Mouse (Mus musculus): Measurements from ENCODE around the gene C2cd4a.

The C2cd4a gene
- long read RNA-seq, experiment 1, partial matches to known transcripts = 0 of 1 reads
- long read RNA-seq, experiment 1, other reads (novel, unspliced or antisense) = 1 of 1 reads
- long read RNA-seq, experiment 2, partial matches to known transcripts = 0 of 3 reads
- long read RNA-seq, experiment 2, other reads (novel, unspliced or antisense) = 1 of 3 reads

DNA sequence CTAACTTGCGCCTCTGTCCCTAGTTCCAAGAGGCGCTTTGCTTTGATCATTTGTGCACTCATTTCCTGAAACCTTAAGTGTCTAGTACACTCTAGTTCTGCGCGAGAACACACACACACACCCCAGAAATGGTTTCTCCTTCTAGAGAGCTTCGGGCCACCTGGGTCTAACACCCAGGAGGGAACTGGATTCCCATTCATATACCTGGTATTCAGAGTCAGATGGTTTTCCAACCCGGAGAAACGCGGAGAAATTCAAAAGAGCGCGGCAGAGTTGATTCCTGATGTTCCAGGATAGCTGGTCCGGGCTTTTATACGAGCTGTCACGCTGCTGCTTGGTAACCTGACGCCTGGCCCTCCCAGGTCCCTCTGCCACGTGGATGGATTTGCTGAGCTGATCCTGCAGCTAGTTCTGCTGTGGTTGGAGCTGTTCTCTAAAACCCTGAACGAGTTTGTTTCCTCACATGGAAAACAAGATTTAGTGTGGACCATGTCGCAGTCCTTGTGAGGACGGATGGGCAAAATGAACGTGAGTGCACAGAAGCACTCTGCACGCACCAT is at the start of gene C2cd4a:
Gene C2cd4a, minus strand, starts transcription at position 285 of the 560 bp plus-strand sequence.
- intact Hi-C loops (cut with DNase I) = no loop called here

DNA sequence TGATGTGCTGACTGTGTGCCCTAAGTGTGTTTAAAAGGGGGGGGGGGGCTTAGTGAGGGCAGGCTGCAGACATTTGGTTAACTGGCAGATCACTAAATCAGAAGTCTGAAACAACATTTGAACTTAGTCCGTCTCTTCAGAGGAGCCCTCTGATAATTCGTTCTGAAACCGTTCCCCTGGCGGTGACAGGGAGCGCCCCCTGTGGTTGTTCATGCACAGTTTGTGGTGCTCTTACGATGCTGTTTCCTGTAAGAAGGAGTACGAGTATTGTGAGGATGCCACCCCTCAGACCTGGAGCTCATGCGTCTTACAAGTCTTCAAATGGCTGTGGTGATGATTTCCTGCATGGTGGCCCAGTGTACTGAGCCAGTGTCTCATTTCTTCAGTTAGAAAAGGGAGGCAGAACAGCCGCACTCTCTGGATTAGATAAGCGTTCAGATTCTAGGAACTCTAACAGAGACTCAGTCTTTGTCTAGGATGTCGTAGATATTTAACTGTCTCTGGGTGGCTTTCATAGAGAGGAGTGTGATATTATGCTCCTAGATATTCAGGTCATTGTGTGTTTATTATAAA is 46.2 kb upstream of the C2cd4a start:
- intact Hi-C loops (cut with DNase I) = no loop called here

DNA sequence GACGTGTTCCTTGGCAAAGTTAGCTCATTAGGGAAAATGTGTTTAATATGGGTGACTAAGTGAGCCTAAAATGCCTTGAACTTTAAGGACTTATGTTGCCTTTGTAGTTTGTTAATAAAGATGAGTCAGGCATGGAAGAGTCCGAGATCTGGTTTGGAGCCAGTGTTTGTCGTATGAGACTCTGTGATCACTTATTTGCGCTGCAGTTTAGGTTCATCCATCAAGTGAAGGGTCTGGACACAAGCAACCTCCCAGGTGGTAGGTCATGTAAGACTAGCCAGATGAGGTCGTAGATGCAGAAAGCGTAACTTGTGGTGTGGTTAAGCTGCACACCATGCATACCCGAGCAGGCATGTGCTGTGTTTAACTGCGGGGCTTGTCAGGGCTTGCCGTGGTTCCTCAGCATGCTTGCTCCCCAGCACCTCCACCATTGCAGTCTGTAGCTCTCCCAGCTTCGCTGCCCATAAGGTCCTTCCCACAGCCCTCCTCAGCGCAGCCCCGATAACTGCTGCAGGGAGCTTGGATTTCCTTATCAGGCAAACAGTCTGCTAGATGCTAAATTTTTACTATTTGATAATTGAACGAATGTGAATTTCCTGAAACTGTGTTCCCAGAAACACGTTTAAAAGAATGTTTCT is 45.1 kb upstream of the C2cd4a start:
- intact Hi-C loops (cut with DNase I) = no loop called here

DNA sequence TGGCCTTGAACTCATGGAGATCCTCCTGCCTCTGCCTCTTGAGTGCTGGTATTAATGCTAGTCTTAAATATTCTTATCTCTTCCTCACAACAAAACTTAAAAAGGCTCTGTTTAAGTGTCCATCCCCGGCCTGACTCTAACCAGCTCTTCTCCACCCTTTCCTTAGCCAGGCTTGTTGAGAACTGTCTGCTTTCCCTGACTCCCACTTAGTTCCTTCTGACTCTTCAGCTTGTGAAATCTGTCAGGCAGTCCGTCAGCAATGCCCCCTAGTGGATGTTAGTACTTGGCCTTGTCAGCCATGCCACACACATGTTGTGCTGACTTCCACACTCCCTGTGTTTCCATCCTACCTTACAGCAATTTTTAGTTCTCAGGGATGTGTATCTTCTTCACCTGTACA is 43.2 kb upstream of the C2cd4a start:
- intact Hi-C loops (cut with DNase I) = loop anchor here (2.0 kb wide), 1 partner anchor 47 kb away; no protein-coding TSS in a partner anchor

DNA sequence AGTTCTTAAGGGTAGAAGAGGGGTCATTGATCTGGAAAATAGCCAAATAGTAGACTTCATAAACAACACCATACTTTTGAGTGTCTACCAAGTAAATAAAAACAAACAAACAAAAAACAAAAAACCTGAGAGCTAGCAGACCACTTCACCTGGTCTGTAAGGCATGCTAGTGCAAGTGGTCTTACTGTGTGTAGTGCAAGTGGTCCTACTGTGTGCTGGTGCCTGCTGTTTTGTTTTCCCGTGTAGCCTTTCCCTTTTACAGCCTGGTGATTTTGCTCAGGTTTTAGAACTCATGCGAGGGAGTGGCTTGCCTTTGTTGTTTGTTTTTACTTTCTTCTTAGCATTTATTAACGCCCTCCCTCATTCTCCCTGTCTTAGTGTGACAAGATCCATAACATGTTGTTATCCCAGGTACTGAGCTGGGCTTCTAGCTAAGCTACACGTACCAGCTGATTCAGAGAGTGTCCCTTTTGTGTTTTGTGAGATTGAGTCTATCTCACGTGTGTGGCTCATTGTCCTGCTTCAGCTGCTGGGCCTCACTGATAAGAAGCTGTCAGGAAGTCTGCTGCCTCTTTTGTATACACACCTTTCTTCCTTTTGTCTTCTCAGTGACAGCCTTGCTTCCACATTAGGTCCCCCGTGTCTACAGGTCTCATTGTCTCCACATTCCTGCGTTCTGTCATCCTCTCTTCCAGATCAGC is 42.5 kb upstream of the C2cd4a start:
- intact Hi-C loops (cut with DNase I) = loop anchor here (2.0 kb wide), 1 partner anchor 46 kb away; no protein-coding TSS in a partner anchor

DNA sequence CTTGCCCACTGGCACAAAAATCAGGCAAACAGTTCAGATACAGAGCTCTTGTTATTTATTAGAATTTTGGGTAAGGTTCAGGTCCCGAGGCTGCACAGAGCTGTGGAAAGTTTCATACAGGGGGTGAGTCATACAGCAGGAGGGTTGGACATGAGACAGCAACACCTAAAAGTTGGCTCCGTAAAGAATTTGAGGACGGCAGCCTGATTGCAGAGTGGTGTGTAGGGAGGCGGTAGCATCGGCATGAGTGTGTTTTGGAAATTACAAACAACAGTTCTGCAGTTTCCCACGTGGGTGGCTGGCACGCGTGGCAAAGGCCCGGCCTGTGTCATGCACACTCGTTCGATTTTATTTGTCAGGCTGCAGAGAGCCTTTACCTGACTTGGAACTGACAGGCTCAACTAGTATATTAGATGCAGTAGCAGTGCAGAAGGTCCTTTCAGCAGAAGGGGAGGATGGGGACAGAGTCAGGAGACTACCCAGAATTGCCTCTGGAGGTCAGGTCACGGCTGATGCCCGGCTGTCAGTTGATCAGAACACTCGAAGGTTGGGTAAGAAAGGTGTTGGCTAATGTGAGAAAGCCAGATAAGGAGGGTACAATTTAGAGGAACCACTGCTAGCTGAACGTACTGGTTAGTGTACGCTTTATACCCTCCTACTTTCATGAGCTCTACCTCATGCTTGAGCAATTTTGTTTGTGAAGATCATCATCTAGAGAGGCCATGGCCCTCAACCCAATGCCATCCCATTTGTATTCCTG is 37.7 kb upstream of the C2cd4a start:
- intact Hi-C loops (cut with DNase I) = no loop called here

DNA sequence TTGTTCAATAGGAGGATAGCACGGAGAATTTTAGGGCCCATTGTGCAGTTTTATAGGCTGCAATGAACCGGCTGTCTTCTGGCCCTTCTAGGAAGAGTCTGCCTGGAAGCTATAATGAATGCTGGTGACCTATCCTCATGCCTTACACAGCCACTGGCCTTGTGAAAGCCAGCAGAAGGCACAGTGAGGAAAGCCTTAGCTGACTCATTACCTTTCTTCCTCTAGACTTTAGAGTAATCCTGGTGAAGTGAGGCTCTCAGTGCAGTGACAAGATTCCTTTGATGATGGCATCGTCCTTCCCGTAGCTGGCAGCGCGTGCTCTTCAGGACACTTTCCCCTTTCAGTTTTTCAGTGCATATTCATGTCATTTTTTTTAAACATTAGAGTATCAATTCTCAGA is 35.3 kb upstream of the C2cd4a start:
- intact Hi-C loops (cut with DNase I) = no loop called here

DNA sequence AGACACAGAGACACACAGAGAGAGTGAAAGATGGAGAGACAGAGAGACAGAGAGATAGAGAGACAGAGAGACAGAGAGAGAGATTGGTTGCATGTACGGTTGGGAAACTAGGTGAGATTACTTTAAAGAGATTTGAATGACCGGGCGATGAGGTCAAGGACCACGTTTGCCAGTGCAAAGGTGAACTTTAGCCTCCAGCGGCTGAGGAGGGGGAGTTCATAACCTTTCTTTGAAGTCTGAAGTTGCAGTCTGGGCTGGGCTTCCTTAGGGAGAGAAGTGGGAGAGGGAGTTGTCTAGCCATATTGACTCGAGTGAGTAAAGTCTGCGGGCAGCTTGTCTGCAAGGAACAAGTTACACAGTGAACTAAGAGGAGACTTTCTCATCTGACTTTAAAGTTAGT is 33.3 kb upstream of the C2cd4a start:
- intact Hi-C loops (cut with DNase I) = no loop called here

DNA sequence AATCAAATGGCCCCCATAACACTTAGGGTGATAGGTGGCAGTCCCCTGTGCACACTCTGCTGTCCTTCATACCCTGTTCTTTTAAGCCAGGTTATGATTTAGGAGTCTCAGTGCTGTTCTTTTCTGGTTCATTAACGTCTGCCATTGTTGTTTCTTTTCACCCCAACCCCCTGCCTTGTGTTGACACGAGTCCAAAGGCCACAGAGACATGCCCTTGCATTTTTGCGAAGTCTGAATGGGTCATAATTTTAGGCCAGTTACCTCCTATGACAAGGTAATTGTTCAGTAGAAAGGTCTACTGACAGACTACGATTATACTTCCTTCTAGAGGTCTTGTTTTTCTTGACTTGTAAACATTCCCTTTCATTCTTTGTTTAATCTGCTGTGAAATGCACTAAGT is 31.9 kb upstream of the C2cd4a start:
- intact Hi-C loops (cut with DNase I) = no loop called here

DNA sequence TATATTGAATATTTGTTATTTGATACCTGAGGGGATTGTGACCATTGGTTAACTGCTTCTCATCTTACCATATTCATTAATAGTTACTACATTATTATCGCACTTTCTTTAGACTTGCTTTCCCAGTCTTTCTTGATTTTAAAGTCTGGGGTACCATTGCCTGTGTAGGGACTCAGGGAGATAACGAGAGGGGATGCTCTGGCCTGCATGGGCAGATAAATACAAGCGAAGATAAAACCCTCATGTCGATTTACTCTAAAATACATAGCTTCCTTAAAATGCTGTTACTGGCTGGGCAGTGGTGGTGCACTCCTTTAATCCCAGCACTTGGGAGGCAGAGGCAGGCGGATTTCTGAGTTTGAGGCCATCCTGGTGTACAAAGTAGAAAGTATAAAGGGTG is 31.2 kb upstream of the C2cd4a start:
- intact Hi-C loops (cut with DNase I) = no loop called here

DNA sequence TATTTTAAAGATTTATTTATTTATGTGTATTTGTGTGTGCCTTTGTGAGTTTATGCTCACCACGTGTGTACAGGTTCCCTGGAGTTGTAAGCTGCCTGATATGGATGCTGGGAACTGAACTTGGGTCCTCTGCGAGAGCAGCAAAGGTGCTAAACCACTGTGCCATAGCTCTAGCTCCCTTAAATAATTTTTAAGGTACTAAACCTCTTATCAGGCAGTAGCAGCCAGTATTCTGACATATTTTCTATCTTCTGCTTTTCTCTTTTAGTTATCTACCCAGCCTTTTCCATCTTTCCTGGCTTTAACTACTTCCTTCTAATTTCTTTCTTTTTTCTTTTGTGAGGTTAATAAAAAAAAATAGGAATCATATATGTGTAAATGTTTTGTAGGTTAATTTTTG is 28.1 kb upstream of the C2cd4a start:
- intact Hi-C loops (cut with DNase I) = no loop called here

DNA sequence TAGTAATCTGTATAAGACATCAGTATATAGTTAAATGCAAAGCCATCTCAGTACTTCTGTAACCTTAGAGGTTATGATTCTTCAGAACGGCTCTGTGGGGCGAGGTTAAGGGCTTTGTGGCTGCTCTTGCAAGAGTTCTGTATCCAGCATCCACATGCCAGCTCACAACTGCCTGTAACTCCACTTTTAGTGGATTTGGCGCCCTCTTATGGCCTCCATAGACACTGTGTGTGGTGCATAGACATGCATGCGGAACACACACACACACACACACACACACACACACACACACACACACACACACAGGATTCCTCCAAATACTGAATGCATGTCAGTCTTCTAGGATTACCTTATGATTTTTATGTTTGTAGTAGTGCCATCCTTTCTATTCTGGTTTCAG is 19.0 kb upstream of the C2cd4a start:
- intact Hi-C loops (cut with DNase I) = no loop called here

DNA sequence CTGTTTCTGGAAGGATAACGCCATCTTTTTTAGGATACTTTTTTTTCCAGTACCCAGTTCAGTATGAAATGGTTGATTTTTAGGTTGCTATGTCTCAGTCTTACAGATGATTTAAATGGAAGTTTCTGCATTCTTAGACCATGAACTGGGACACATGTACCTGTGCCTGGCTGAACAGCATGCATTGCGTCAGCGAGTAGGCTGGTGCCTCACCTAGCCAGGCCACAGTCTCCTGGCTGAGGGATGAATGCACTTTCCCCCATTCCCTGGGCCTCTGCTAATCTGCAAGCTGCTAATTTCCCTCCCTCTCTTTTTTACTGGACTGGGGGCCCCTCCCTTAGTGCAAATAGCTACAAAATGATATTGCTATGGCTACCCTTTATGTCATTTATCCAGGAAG is 17.7 kb upstream of the C2cd4a start:
- intact Hi-C loops (cut with DNase I) = no loop called here

DNA sequence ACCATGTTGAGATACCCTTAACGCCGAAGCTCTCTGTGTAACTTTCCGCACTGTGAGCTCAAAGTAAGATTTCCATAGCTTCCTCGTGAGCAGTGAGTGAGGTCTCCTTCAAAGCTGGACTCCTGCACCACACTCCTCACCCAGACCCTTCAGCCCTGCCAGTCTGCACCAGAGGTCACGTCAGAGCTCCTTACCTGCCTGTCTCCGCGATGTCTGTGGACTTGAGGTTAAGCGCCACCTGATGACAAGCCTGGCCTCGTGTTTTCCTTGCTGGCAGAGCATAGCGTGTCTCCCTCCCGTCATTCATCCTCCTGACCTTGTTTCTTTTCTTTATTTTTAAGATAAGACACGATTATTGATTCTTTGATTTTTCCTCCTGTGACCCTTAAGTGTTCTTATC is 17.3 kb upstream of the C2cd4a start:
- intact Hi-C loops (cut with DNase I) = no loop called here

DNA sequence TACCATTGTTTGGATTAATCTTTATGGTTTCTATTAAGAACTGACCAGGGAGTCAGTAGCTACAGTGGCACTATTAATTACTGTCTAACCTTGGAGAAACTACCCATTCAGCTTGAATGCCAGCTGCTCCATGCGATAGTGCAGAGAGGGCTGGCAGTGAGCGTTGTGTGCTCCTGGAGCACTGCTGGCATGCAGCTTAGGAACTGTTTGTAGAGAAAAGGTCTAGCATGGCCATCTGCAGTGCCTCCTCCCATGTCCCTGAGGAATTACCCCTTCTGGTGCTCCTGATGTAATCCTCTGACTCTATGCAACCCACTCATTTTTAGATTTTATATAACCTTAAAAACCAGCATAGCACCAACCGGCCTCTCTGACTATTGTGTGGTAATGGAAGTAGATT is 15.5 kb upstream of the C2cd4a start:
- intact Hi-C loops (cut with DNase I) = no loop called here

DNA sequence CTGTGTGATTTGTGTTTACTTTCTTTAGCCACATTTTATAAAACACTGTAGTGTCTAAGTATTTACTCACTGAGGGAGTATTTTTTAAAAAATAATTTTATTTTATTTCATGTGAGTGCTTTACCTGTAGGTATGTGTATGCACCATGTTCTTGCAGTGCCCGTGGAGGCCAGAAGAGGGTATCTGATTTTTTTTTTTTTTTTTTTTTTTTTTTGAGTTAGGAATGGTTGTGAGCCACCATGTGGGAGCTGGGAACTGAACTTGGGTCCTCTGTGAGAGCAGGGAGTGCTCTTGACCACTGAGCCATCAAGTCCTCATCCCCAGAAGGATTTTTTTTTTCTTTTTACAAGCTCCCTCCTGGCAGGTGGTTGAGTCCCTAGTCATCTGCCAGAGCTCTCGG is 14.0 kb upstream of the C2cd4a start:
- intact Hi-C loops (cut with DNase I) = no loop called here

DNA sequence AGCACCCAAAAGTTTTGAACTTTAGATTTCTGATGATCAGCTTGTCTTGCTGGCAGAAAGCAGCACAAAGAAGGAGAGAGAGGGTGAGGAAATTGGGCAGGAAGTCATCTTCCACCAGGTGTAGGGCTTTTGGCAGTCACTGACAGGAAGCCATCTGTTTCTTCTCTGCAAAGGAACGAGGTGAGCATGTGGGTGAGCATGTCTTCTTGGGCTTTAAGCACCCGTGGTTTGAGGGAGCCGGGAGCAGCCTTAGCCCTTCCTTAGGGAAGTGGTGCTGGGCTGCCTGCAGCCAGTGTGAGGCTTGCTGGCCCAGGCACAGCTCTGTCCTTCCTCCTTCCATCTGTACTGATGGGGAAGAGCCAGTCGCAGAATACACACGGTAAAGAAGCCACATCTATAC is 13.5 kb upstream of the C2cd4a start:
- intact Hi-C loops (cut with DNase I) = no loop called here

DNA sequence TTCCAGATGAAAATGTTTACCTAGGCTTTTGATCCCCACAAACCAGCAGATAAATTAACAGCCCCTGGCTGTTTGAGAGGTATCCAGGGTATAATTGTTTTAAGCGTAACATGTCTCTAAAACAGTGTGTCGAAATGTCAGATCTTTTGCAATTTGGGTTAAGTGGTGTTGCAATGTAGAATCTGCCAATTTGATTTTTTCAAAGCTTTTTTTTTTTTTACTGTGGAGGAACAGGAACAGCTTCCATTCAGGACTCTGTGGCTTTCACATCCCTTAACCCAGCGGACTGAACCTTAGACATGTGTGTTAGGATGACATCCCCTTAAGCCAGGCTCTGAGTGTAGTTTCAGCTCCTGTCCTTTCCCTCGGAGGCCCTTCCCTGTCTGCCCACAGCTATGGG is 12.9 kb upstream of the C2cd4a start:
- intact Hi-C loops (cut with DNase I) = no loop called here

DNA sequence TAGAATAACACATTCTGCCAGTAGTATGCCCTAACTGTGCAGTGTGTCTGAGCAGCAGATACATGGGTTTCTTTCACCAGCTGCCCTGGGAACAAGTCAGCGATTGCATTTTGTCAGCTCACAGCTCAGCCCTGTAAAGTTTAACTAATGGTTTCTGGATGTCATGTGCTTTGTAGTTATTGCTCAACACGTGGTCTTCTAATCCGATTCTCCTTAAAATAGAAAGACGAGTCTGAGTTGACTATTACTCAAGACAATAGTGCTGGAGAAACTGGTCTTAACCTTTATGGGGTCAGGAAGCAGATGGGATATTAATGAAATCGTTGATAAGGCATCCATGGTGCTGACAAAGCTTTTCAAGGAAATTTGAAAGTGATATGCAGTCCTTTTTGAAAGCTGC is 10.7 kb upstream of the C2cd4a start:
- intact Hi-C loops (cut with DNase I) = no loop called here

DNA sequence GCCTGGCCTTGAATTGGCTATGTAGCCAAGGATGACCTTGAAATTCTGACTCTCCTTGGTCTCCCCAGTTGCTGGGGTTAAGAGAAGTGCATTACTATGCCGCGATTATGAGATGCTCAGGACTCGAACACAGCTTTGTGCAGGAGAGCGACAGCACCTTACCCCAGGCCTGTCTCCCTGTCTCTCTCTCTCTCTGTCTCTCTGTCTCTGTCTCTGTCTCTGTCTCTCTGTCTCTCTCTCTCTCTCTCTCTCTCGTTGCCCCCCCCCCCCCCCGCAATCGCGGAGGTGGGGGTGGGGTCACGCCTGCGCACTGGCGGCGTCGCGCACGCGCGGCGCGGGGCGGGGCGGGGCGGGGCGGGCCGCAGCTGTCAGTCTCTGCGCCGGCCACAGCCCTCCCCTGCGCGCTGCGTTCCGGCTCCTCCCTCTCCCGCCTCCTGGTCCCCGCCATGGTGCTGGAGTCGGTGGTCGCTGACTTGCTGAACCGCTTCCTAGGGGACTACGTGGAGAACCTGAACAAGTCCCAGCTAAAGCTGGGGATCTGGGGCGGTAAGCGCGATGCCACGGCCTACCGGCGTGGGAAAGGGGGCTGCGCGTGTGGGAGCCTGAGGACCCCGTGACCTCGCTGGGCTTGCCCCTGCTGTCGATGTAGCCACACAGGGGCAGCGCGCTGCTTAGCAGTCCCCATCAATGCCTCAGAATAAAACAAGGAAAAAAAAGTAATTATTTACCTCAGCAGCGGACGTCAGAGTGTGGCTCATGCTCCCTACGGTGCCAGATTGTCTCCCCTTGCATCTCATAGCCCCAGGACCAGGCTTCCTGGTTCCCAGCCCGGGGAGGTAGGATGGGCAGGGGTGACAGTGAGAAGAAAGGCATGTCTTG is 8.1 kb upstream of the C2cd4a start, which contains the start of gene Vps13c:
Gene Vps13c, plus strand, starts transcription at position 416 of the 879 bp plus-strand sequence.
- intact Hi-C loops (cut with DNase I) = no loop called here

Measured in adrenal gland (tissue).